Mouse (Mus musculus): Measurements from ENCODE around the gene Spin2f. TPM values are rescaled to one million over a fixed set of nuclear protein-coding genes. Genes with fewer than 3 reads are reported as not detected.
"Not testable (repeated sequence)": the region's sequence is repeated elsewhere in the genome, so short reads cannot be mapped to it uniquely, and the experiment has no call there.

The Spin2f gene
- polyA plus RNA-seq (2015; fragmentation: Nextera tagmentation; extraction: Ambion mirVana), result not detected in 2 replicates

DNA sequence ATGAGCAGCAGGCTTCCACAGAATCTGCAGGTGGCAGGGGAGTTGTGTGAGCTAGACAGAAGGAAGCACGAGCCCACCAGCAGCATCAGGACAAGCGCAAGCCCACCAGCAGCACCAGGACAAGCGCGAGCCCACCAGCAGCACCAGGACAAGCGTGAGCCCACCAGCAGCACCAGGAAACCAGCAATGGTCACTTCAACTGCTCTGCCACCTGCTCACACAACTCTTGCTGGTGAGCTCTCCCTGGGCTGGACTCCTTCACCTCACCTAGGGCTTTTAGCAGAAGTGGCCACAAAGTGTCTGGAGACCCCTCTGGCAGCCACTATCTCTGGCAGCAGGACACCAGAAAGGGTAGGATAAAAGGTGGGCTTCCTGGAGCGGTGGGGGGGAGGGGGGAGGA is at the start of gene Spin2f:
Gene Spin2f (plus strand): TSS at position 301 of the 400 bp plus-strand sequence.
- H3K9ac ChIP-seq (replicated peaks; ENCODE audit: low read depth); H3K36me3 ChIP-seq (ENCODE audit: insufficient read depth, low read length); H3K9me3 ChIP-seq (ENCODE audit: low read length); DNase-seq (ENCODE audit: low spot score); H3K27ac ChIP-seq (ENCODE audit: low read length); H3K4me3 ChIP-seq (ENCODE audit: low read depth, low read length); ATAC-seq; H3K4me2 ChIP-seq (replicated peaks; ENCODE audit: low read depth, low read length); H3K4me1 ChIP-seq (ENCODE audit: insufficient read depth, low read depth, low read length); H3K27me3 ChIP-seq (replicated peaks; ENCODE audit: insufficient read depth, low read length): not testable (repeated sequence)
- 54% methylated on average over 1 of the region's 6 CpGs for WGBS

DNA sequence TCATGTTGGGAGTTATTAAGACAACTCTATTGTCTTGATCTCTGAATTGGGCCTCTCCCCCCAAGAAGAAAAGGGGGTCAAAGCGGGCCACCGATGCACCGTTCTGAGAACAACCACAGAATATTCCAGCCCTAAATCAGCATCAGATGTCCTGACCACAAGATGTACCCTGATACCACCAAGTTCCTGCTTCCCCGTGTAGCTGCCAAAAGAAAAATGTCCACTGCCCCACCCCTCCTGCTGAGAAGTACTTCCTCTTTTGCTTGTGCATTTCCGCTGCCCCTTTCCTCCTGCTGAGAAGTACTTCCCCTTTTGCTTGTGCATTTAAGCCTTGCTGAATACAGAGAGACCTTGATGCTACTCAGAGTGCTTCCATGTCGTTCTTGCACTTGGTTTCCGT is 41.6 kb upstream of the Spin2f start:
- H3K4me3 ChIP-seq (ENCODE audit: low read depth, low read length); H3K27me3 ChIP-seq (replicated peaks; ENCODE audit: insufficient read depth, low read length); H3K9me3 ChIP-seq (ENCODE audit: low read length); H3K36me3 ChIP-seq (ENCODE audit: insufficient read depth, low read length); ATAC-seq; H3K27ac ChIP-seq (ENCODE audit: low read length); H3K4me2 ChIP-seq (replicated peaks; ENCODE audit: low read depth, low read length); H3K9ac ChIP-seq (replicated peaks; ENCODE audit: low read depth); H3K4me1 ChIP-seq (ENCODE audit: insufficient read depth, low read depth, low read length): not testable (repeated sequence)
- DNase-seq (ENCODE audit: low spot score), result peak; percentile 0
- WGBS, result 88% methylated on average over 7 of the region's 7 CpGs

DNA sequence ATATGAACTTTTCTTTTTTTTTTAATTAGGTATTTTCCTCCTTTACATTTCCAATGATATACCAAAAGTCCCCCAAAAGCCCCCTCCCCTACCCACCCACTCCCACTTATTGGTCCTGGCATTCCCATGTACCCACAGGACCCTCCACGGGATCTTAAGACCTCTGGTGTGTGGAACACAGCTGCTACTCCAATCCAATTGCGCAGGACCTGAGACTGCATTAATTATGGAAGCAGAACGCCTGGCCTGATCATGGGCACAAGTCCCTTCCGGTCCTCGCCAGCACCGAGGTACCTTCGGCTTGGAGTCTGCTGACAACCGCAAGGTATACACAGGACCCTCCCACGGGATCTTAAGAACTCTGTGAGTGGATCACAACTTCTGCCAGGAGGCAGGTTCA is 30.2 kb upstream of the Spin2f start:
- not testable (repeated sequence) for H3K9ac ChIP-seq (replicated peaks; ENCODE audit: low read depth); H3K9me3 ChIP-seq (ENCODE audit: low read length); H3K27me3 ChIP-seq (replicated peaks; ENCODE audit: insufficient read depth, low read length); H3K4me1 ChIP-seq (ENCODE audit: insufficient read depth, low read depth, low read length); DNase-seq (ENCODE audit: low spot score); H3K36me3 ChIP-seq (ENCODE audit: insufficient read depth, low read length); ATAC-seq; H3K27ac ChIP-seq (ENCODE audit: low read length); H3K4me2 ChIP-seq (replicated peaks; ENCODE audit: low read depth, low read length); H3K4me3 ChIP-seq (ENCODE audit: low read depth, low read length)
- 80% methylated on average over 9 of the region's 9 CpGs for WGBS

DNA sequence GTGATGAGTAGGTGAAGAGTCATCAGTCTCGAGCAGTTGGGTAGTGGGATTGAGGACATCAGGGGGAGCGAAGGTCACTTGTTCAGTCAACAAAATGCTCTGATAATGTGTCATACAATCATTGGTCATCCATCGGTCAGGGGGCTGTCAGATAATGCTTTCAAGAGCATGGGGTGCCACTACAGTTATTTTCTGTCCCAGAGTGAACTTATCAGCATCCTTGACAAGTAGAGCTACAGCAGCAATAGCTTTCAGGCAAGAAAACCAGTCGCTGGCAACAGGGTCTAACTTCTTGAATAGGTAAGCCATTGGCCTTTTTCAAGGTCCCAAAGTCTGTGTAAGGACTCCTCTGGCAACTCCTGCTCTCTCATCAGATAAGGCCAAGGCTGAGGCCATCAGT is 18.6 kb upstream of the Spin2f start:
- not testable (repeated sequence) for H3K9ac ChIP-seq (replicated peaks; ENCODE audit: low read depth); H3K4me1 ChIP-seq (ENCODE audit: insufficient read depth, low read depth, low read length); H3K4me2 ChIP-seq (replicated peaks; ENCODE audit: low read depth, low read length); H3K36me3 ChIP-seq (ENCODE audit: insufficient read depth, low read length); H3K9me3 ChIP-seq (ENCODE audit: low read length); H3K4me3 ChIP-seq (ENCODE audit: low read depth, low read length); H3K27ac ChIP-seq (ENCODE audit: low read length); ATAC-seq; DNase-seq (ENCODE audit: low spot score); H3K27me3 ChIP-seq (replicated peaks; ENCODE audit: insufficient read depth, low read length)
- 56% methylated on average over 4 of the region's 4 CpGs for WGBS

DNA sequence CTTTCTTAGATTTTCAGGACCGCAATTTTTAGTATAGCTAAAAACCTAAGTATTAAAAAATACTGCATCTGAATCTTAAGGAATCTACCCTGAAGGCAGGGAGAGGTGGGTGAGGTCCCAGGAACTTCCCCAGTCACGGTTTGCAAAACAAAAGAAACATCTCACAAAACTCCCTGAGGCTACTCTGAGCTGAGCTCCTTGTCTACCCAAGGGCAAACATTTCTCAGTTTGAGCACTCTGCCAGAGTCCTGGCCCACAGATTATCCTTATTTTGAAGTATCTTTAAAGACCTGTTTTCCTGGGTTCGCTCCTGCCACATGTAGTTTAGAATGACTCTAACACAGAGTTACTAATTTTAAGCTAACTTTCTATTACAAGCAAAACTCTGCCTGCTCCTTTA is 11.9 kb upstream of the Spin2f start:
- not testable (repeated sequence) for H3K27me3 ChIP-seq (replicated peaks; ENCODE audit: insufficient read depth, low read length); H3K4me2 ChIP-seq (replicated peaks; ENCODE audit: low read depth, low read length); H3K4me3 ChIP-seq (ENCODE audit: low read depth, low read length); H3K9me3 ChIP-seq (ENCODE audit: low read length); ATAC-seq; H3K4me1 ChIP-seq (ENCODE audit: insufficient read depth, low read depth, low read length); H3K9ac ChIP-seq (replicated peaks; ENCODE audit: low read depth); DNase-seq (ENCODE audit: low spot score); H3K27ac ChIP-seq (ENCODE audit: low read length); H3K36me3 ChIP-seq (ENCODE audit: insufficient read depth, low read length)
- WGBS, result 65% methylated on average over 3 of the region's 3 CpGs

Other genes with a start within 250 kb of the Spin2f start
- gene Btbd35f29, start 136.2 kb upstream of the Spin2f start, polyA plus RNA-seq (2015; fragmentation: Nextera tagmentation; extraction: Ambion mirVana), result not detected in 2 replicates
- not detected in 2 replicates for gene Btbd35f26, start 82.6 kb downstream of the Spin2f start, polyA plus RNA-seq (2015; fragmentation: Nextera tagmentation; extraction: Ambion mirVana)
- gene Btbd35f19, start 130.0 kb downstream of the Spin2f start, polyA plus RNA-seq (2015; fragmentation: Nextera tagmentation; extraction: Ambion mirVana), result not detected in 2 replicates

All from lung, postnatal 0 days (tissue).